Mouse (Mus musculus) cerebellum, adult 9-10 months (tissue): ENCODE measurements at regions not wholly inside any gene's neighbourhood (a gene's known extent, or its start where the extent isn't known, plus 50 kb on each side); places are given as distances from the start of the nearest gene placed in this dataset.
A peak's percentile ranks its signal among the peaks of the same experiment; 100 is the strongest.
"Not testable (repeated sequence)": the region's sequence is repeated elsewhere in the genome, so short reads cannot be mapped to it uniquely, and the experiment has no call there.

Experiments
- DNase-seq: peaks from one replicate; pipeline ENCODE4 v3.0.0; 2022

- DNase-seq: no peak
Observed at GRCm38 (mm10) chr7:83432843-83433242, 151.9 kb upstream of the Tmc3 start.

DNA sequence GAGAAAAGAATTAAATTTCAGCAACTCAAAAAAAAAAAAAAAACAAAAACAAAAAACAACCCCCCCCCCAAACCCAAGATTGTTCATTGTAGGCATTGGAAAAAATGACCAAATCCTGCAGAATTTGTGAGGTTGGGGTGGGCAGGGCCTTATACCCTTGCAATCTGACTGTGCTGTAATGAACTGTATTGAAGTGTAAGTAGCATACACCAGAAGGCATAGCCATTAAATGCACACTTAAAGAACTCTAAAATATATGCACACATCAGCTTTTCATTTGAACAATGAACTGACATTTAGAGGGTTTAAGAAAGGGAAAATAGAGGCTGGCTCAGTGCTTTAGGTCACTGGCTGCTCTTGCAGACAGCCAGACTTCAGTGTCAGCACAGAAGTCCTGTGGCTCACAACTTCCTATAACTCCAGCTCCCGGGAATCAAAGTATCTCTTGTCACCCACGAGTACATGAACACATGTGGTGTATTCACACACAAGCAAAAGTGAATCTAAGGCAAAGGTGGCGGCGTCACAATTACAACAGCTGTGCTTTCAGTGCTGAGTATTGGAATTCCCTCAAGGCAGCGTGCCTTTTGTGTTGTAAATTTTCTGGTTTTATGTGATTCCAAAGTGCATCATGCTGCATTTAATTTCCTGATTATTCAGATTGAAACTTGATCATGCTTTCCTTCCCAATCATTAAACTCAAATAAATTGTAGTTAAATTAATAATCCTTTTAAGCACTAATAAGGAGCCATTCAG is 150.6 kb upstream of the Tmc3 start:
- no peak for DNase-seq

GRCm38 (mm10) chr7:83438538-83439393 is 146.0 kb upstream of the Tmc3 start:
- no peak for DNase-seq

- no peak for DNase-seq
Observed at GRCm38 (mm10) chr7:83443596-83444278, 141.0 kb upstream of the Tmc3 start.

- no peak for DNase-seq
Observed at GRCm38 (mm10) chr7:83444279-83444615, 140.5 kb upstream of the Tmc3 start.

- DNase-seq: no peak
Observed at GRCm38 (mm10) chr7:83445181-83445926, 139.4 kb upstream of the Tmc3 start.

- DNase-seq: no peak
Observed at GRCm38 (mm10) chr7:83450346-83450745, 134.4 kb upstream of the Tmc3 start.

- DNase-seq: no peak
Observed at GRCm38 (mm10) chr7:83452309-83452708, 132.4 kb upstream of the Tmc3 start.

DNA sequence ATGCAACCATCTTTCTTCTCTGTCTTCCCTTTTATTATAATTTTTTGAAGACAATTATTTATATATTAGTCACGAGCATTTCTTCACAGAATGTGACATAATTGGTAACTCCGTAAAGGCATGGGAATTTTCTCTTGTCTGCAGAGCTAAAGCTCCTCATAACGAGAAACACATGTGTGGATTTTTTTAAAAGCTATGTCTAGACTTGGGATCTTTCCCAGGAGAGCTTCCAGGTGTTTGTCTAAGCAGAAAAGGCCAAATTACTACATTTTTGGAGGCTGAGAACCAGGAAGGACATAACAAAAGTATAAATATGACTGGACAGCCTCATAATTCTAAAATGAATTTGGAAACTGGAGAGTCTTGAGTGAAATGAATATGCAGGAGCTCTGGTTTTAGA is 125.2 kb upstream of the Tmc3 start:
- no peak for DNase-seq

GRCm38 (mm10) chr7:83467006-83467405 is 117.7 kb upstream of the Tmc3 start:
- no peak for DNase-seq

DNA sequence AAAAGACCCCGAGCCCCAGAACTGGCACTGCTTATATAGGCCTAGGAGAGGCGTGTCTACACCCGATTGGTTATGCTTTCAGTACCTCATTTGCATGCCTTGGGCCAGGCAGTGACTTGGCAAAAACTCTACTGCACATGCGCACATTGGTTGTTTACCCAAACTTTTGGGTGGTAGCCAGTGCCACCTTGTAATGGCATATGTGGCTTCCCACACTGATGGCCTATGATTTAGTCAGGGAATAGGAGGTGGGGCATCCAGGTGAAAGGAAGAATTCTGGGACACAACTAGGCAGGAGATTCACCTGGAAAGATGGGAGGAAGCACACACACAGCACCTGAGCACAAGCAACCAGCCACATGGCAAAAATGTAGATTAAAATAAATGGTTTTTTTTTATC is 114.9 kb upstream of the Tmc3 start:
- DNase-seq: not testable (repeated sequence)

GRCm38 (mm10) chr7:83471111-83471510 is 113.6 kb upstream of the Tmc3 start:
- no peak for DNase-seq

GRCm38 (mm10) chr7:83474471-83474870 is 110.3 kb upstream of the Tmc3 start:
- DNase-seq: no peak

- DNase-seq: no peak
Observed at GRCm38 (mm10) chr7:83474986-83475385, 109.7 kb upstream of the Tmc3 start.

DNA sequence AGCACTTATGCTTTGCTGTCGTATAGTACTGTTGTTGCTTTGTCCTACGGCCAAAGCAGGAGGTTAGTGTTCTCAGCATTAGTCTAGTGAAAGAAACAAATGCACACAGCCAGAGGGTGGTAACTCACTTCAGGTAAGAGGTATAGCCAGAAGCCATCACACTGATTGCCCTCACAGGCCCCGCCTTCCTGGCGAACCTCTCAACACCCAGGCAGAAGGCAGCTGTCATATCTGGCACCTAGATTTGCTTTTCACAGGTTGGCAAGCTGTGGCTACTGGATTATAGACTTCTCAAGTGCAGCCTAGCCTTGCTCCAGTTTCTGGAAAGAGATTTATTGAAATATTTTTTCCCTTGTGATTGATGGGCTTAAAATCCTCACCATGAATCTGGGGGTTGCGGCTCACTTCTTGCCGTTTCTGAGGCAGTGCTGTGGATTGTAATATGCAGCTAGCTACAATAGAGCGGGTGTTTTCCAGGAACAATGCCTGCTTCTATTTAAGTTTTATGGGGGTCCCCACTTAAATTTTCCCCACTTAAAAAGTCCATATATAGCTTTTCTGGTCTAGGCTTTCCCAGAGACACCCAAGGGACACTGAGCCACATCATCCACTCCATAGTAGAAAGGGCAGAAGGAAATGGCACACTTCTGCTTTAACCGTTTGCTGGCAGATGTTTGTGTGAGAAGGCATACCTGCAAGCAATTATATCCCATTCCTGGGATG is 109.1 kb upstream of the Tmc3 start:
- DNase-seq: peak; percentile 85

DNA sequence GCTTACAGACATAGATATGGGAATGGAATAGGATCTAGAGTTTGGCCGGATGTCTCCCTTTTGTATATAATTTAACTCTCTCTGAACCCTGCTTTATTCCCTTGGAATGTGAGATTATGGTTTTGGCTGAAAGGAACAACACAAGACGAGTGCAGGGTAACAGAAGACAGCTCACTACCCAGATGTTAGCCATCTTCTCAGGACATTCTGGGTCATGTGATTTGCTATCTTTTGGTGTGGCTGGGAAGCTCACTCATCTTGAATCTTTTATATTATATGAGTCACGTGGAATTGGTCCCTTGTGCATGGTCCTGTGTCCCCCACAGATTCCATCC is 108.6 kb upstream of the Tmc3 start:
- DNase-seq: no peak

DNA sequence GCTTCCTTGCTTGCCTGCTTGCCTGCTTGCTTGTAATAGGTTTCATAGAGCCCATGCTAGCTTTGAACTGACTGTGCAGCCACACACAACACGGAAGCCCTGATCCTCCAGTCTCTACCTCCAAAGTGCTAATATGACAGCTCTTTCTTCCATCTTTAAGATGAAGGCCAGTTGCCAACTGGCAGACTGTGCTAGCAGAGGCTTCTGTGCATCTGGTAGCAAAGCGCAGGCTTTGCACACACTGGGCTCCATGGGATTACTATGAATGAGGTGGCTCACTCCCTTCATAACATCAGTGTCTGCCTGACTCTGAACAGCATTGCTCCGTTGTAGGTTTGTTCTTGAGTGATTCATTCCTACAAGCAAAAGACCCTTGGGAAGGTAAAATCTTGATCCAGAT is 107.9 kb upstream of the Tmc3 start:
- no peak for DNase-seq

DNA sequence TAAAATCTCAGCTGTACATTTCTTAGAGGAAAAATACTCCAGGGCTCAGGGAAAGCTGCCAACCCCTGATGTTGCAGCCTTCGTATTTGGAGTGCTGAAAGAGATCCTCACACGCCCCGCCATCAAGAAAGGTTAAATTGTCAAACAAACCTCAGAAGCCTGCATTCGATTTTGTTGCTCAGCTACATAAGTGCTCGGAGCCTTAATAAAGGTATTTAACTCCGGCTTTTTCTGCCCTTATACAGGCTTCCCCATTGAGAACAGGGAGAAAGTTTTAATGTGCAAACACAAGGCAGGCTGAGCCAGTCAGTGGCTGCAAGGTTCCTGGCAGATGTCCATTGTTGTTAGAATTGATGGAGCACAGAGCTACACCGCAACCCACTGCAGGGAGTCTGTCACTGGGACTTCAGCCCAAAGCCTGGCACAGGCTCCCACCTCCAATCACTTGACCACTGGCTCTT is 107.0 kb upstream of the Tmc3 start:
- DNase-seq: peak; percentile 59

DNA sequence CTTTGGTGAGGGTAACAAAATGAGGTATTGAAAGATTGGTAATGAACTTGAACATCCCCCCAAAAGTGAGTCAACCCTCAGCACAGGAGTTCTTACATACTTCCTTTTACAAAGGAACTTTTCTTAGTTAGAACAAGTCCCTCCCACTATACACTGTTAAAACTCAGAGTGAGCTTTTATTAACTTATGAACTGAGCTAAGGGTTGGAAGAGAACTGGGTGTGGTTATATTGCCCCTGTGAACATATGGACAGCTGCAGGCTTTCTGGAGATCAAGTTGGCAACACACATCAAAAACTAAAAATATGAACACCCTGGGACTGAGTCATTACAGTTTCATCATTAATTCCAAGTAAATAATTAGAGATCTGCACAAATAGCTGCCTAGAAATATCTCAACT is 103.1 kb upstream of the Tmc3 start:
- DNase-seq: no peak

DNA sequence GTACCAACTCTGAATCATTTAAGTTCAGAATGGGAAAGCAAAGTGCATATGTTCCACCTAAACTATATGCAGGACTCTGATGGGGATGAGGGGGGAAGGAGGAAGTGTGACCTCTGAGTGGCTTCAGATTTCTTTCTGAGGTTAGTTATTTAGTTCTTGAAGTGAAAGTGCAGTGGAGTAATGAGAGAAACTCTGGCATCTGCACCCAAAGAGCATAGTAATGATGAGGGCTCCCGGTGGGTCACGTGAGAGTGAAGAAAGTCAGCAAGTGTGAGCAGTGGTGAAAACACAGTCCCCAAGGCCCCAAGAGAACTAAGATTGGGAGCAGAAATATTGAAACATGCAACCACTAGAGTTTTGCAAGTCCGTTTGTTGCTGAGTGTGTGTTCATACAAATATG is 102.5 kb upstream of the Tmc3 start:
- no peak for DNase-seq

DNA sequence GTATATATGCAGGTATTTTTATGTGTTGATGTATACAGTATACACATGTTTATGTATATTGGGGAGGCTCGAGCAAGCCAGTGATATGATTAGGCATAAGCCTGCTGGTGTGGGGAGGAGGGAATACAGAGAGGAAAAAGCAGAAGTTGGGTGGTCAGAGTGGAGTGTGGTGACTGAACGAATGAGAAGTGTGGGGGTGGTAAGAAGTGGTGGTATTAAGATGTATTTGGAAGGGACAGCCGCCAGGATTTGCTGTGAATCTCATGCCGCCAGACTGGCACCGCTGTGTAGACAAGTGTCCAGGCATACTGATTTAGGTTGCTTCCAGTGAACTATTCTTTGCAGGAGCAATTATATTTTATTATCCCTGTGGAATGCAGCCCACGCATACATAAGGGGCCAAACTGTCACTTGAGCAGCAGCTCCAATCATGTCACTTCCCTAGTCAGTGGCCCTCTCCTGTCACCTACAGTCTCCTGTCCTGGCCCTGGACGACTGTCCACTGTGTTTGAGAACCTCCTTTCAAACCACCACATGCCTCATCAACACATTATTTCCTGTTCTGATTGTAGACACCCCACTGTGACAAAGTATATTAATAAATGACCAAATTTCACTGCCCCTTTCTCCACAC is 101.9 kb upstream of the Tmc3 start:
- DNase-seq: no peak
